Comparison of ENCODE assay signal across 8 mouse cellular contexts in the genomic region with DNA sequence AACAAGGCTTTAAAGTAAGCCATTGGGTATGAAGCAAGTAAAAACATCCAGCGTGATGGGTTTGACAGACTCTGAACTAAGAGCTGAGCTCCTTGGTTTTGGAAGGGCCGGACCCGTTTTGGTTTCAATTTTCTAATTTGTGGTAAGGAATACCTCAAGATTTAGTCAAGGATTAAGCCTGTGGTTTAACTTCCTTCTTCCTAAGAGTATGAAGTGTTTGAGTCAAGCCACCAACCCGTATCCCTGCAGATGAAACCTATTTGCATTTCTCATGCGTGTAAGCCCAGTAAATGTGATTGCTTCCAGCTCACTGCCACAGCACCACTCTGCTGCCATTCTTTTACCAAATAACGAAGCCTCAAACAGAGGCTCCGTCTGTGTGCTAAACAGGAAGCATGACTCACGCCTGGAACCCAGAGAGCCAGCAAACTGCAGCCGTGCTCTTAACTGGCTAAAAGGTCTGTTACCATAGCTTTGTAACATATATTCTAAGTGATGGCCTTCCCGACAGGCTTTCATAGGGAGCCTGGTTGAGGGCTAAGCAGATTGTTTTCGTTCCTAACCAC.
DNase-seq lines count a peak whose midpoint lies in the region; ATAC-seq and TF ChIP-seq lines count a peak whose summit lies in the region.

No protein-coding gene starts in this region.

- no peak for TF ChIP-seq POLR2A in kidney, adult 2 months (IDR thresholded peaks at IDR 0.05; ENCODE audit: low read depth, low read length)

- H3K9me3 ChIP-seq in heart, embryonic 12.5 days (replicated peaks): no peaks in the 10 kb centered on the region
- H3K9me3 ChIP-seq in midbrain, embryonic 13.5 days: no peaks in the 10 kb centered on the region

- no peaks in the 10 kb centered on the region for H3K27me3 ChIP-seq in kidney, adult 2 months (replicated peaks; ENCODE audit: control insufficient read depth, insufficient read depth, low read length)
- no peaks in the 10 kb centered on the region for H3K27me3 ChIP-seq in heart, embryonic 12.5 days (replicated peaks)
- no peaks in the 10 kb centered on the region for H3K27me3 ChIP-seq in midbrain, embryonic 13.5 days

- H3K4me3 ChIP-seq in kidney, adult 2 months (ENCODE audit: insufficient read depth, low read depth, low read length): no peak overlapping the region
- H3K4me3 ChIP-seq in heart, embryonic 12.5 days: no peak overlapping the region
- H3K4me3 ChIP-seq in midbrain, embryonic 13.5 days (replicated peaks): no peak overlapping the region

- H3K27ac ChIP-seq in kidney, adult 2 months (ENCODE audit: insufficient read depth, low read depth, low read length): no peak overlapping the region
- peak overlapping the region; percentile 43; the same call in 1 of the 2 replicates for H3K27ac ChIP-seq in heart, embryonic 12.5 days (ENCODE audit: poor library complexity, severe bottlenecking)
- no peak overlapping the region for H3K27ac ChIP-seq in midbrain, embryonic 13.5 days

- ATAC-seq in activated CD4-positive, CD25-positive, alpha-beta regulatory T cell, adult 4 months: peak; percentile 84
- ATAC-seq in heart, embryonic 12.5 days (ENCODE audit: insufficient number of reproducible peaks, low FRiP score): peak; percentile 59; the same call in 1 of the 2 replicates
- ATAC-seq in midbrain, embryonic 13.5 days: peak; percentile 82

- DNase-seq in kidney, adult 2 months: peak; percentile 23
- no peak for DNase-seq in kidney, adult 11 months
- peak; percentile 9 for DNase-seq in embryo, embryonic 11.5 days (ENCODE audit: low read depth, low spot score)
- DNase-seq in layer of hippocampus, postnatal 36 days: peak; percentile 10 to 13
- DNase-seq in yolk sac, embryonic 10.5 days (ENCODE audit: low spot score): peak; percentile 13

- peak overlapping the region; percentile 19; the same call in 1 of the 2 replicates for H3K4me2 ChIP-seq in heart, embryonic 12.5 days
- no peak overlapping the region for H3K4me2 ChIP-seq in midbrain, embryonic 13.5 days (replicated peaks)

- no peak overlapping the region for H3K9ac ChIP-seq in heart, embryonic 12.5 days
- H3K9ac ChIP-seq in midbrain, embryonic 13.5 days (replicated peaks): no peak overlapping the region

- no peaks in the 10 kb centered on the region for H3K4me1 ChIP-seq in kidney, adult 2 months (ENCODE audit: control insufficient read depth, insufficient read depth, low read length)
- peaks cover 9% of the 10 kb centered on the region; the same call in 1 of the 2 replicates for H3K4me1 ChIP-seq in heart, embryonic 12.5 days (replicated peaks)
- no peaks in the 10 kb centered on the region for H3K4me1 ChIP-seq in midbrain, embryonic 13.5 days (replicated peaks)

- no peaks in the 10 kb centered on the region for H3K36me3 ChIP-seq in kidney, adult 2 months (ENCODE audit: control insufficient read depth, insufficient read depth, low read length)
- no peaks in the 10 kb centered on the region for H3K36me3 ChIP-seq in heart, embryonic 12.5 days
- H3K36me3 ChIP-seq in midbrain, embryonic 13.5 days: no peaks in the 10 kb centered on the region

- TF ChIP-seq CTCF in kidney, adult 2 months (conservative IDR thresholded peaks at IDR 0.05; ENCODE audit: insufficient read depth, insufficient read length, low read depth, low read length): no peak

- 21% methylated on average over 11 of the region's 11 CpGs for WGBS in kidney, adult 2 months
- 45% methylated on average over 11 of the region's 11 CpGs for WGBS in heart, embryonic 12.5 days
- 52% methylated on average over 11 of the region's 11 CpGs for WGBS in midbrain, embryonic 13.5 days
